Mouse (Mus musculus) lung, adult 10 weeks (tissue): ENCODE results near the gene Olfr1181. TPM values are rescaled to one million over a fixed set of nuclear protein-coding genes. Genes with fewer than 3 reads are reported as not detected.

Experiments
- polyA plus RNA-seq: library from polyadenylated mRNA; stranded (reverse); fragments of 350-450 nt; fragmentation: Illumina TruSeq; extraction: RNeasy Lipid Tissue Mini Kit (QIAGEN cat#74804); gene quantifications from one replicate; pipeline ENCODE4 v1.2.3, GENCODE M21; 2014; ENCODE audit warnings: low read depth, low replicate concordance; ENCODE audit not compliant: insufficient read depth

The Olfr1181 gene
- not detected for polyA plus RNA-seq

GRCm38 (mm10) chr2:88426071-88426470, at the start of gene Olfr1181:
Olfr1181 (minus strand) TSS chr2:88426171.

GRCm38 (mm10) chr2:88454567-88454966, 28.6 kb upstream of the Olfr1181 start, which contains the start of gene Olfr1183:
Olfr1183 (plus strand) TSS chr2:88454867.

GRCm38 (mm10) chr2:88449031-88449430, 23.1 kb upstream of the Olfr1181 start, which contains the start of gene Gm13757:
Gm13757 (minus strand) TSS chr2:88449131.

GRCm38 (mm10) chr2:88419051-88419450, 6.9 kb downstream of the Olfr1181 start, which contains the start of gene Olfr1180:
Olfr1180 (minus strand) TSS chr2:88419151.

GRCm38 (mm10) chr2:88406353-88406752, 19.6 kb downstream of the Olfr1181 start, which contains the start of gene Olfr1179:
Olfr1179 (minus strand) TSS chr2:88406453.

GRCm38 (mm10) chr2:88386762-88387161, 39.2 kb downstream of the Olfr1181 start, which contains the start of gene Olfr1178:
Olfr1178 (plus strand) TSS chr2:88387062.

Other genes starting within 250 kb of the Olfr1181 start
- gene Olfr1168, start 244.3 kb downstream of the Olfr1181 start, polyA plus RNA-seq, result not detected
- not detected for gene Olfr1170, start 197.8 kb downstream of the Olfr1181 start, polyA plus RNA-seq
- gene Olfr1173, start 146.3 kb downstream of the Olfr1181 start, polyA plus RNA-seq, result not detected
- not detected for gene Olfr1174-ps, start 111.0 kb downstream of the Olfr1181 start, polyA plus RNA-seq
- gene Olfr1175-ps, start 99.0 kb downstream of the Olfr1181 start, polyA plus RNA-seq, result not detected
- not detected for gene Olfr1176, start 89.5 kb downstream of the Olfr1181 start, polyA plus RNA-seq
- gene Olfr1177-ps, start 79.7 kb downstream of the Olfr1181 start, polyA plus RNA-seq, result not detected
- gene Olfr1178, start 39.1 kb downstream of the Olfr1181 start, polyA plus RNA-seq, result not detected
- not detected for gene Olfr1179, start 19.7 kb downstream of the Olfr1181 start, polyA plus RNA-seq
- not detected for gene Olfr1180, start 7.0 kb downstream of the Olfr1181 start, polyA plus RNA-seq
- not detected for gene Gm13757, start 23.0 kb upstream of the Olfr1181 start, polyA plus RNA-seq
- not detected for gene Olfr1183, start 28.7 kb upstream of the Olfr1181 start, polyA plus RNA-seq
- not detected for gene Olfr1184, start 57.4 kb upstream of the Olfr1181 start, polyA plus RNA-seq
- not detected for gene Olfr1185-ps1, start 67.1 kb upstream of the Olfr1181 start, polyA plus RNA-seq
- gene Olfr1186, start 92.4 kb upstream of the Olfr1181 start, polyA plus RNA-seq, result not detected
- gene Olfr1188, start 130.8 kb upstream of the Olfr1181 start, polyA plus RNA-seq, result not detected
- gene Olfr1189, start 160.3 kb upstream of the Olfr1181 start, polyA plus RNA-seq, result not detected
- not detected for gene Olfr1191-ps1, start 214.4 kb upstream of the Olfr1181 start, polyA plus RNA-seq
- gene Olfr1192-ps1, start 222.3 kb upstream of the Olfr1181 start, polyA plus RNA-seq, result not detected
- not detected for gene Olfr1193, start 249.5 kb upstream of the Olfr1181 start, polyA plus RNA-seq